Mouse (Mus musculus): ENCODE results near the gene Cdh12.
"Not testable (repeated sequence)": the region's sequence is repeated elsewhere in the genome, so short reads cannot be mapped to it uniquely, and the experiment has no call there.

Gene Cdh12

DNA sequence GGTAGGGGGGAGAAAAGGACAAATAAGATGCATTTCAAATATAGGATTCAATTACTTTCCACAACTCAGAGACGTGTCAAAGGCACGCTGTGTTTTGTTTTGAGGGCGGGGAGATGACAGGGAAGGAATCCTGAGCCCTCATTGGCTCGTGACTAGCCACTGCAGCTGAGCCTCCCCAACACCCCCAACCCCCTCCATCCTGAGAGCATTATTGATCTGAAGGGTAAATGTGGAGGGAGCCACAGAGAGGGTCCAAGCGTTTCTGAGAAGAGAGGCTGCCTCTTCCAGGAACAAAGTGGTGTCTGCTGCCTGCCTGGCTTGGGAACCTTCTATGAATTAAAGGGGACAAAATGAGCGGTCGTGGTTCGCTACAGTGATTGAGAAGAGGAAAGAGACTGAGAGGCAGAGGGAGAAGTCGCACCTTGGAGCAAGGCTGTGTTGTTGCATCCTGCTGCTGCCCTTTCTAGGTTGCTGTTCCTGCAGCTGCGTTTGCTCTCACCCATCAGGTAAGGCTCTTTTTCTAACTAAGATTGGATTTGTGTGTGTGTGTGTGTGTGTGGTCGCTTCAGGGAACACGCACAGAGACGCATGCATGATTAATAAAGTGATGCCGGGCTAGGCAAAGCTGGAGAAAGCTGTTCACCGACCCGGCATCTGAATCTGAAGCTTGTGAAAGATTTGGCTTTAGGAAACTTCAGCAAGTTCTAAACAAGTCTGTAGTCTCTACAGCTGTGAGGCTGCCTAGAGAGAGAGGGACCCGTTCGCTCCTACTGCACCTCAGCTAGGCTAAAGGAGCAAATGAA, at the start of gene Cdh12:
Cdh12 (plus strand) TSS at position 405 of the 803 bp plus-strand sequence.
- DNase-seq: peak; percentile 11

GRCm38 (mm10) chr15:20403596-20403995, 45.5 kb upstream of the Cdh12 start:
- DNase-seq: no peak

GRCm38 (mm10) chr15:20413397-20413796, 35.7 kb upstream of the Cdh12 start:
- DNase-seq: no peak

DNA sequence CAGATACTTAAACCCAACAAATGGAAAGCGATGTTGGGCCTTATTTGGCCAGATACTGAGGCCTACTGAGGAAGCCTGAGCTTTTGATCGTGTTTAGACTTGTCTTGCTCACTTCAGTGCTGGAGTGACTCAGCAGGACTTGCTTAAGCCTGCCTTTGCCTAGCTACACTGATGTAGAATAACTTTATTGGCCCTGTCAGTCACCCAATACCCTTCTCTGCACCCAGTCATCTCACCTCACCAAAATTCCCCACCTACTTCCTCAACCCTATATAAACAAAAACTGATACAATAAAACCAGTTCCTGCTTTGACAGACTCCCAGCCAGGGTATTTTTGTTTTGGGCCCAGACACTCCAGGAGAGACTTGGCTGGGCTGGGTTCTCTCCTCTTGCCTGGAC, 12.7 kb upstream of the Cdh12 start:
- no peak for DNase-seq

DNA sequence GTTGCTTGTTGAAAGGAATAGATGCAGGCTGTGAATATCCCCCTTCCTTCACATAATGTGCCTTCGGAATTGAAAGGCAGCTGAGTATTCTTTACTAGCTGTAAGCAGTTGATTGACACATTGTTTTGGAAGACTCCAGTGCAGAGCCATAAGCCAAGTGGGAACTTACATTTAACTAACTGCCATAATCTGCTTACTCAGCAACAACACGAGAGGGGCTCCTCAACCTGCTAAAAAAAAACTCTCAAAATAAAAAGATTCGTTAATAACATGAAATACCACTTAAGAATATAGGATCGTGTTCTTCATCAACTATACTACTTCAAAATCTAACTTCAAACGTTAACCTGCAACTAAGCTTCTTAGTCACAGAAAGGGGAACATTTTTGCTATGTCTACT, 1.5 kb downstream of the Cdh12 start:
- DNase-seq: no peak

- DNase-seq: no peak
Measured at GRCm38 (mm10) chr15:20458508-20458907, 9.4 kb downstream of the Cdh12 start.

- DNase-seq: no peak
Measured at GRCm38 (mm10) chr15:20462500-20462899, 13.4 kb downstream of the Cdh12 start.

- no peak for DNase-seq
Measured at GRCm38 (mm10) chr15:20463601-20464000, 14.5 kb downstream of the Cdh12 start.

- DNase-seq: no peak
Measured at GRCm38 (mm10) chr15:20550979-20551378, 101.9 kb downstream of the Cdh12 start.

- DNase-seq: no peak
Measured at GRCm38 (mm10) chr15:20571012-20571411, 121.9 kb downstream of the Cdh12 start.

GRCm38 (mm10) chr15:20582567-20583075, 133.6 kb downstream of the Cdh12 start:
- no peak for DNase-seq

DNA sequence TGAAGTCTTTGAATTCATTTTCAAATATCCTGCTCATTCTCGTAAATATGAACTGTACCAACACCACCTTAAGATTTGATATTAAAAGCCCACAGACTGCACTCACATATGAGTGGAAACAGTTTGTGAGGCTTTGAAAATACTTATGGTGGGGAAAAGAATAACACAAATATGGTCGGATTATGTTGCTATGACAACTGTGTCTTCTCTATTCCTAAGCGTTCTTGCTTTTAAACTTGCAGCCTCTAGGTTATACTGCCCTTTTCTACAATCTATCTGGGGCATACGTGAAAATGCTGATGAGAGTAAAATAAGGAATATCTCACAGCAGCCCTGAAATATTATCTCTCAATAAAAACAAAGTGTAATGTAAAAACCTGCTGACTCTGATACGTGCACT, 142.5 kb downstream of the Cdh12 start:
- DNase-seq: no peak

GRCm38 (mm10) chr15:20605751-20606150, 156.7 kb downstream of the Cdh12 start:
- not testable (repeated sequence) for DNase-seq

GRCm38 (mm10) chr15:20634593-20634992, 185.5 kb downstream of the Cdh12 start:
- DNase-seq: no peak

GRCm38 (mm10) chr15:20639155-20639554, 190.1 kb downstream of the Cdh12 start:
- no peak for DNase-seq

- no peak for DNase-seq
Measured at GRCm38 (mm10) chr15:20642905-20643414, 193.9 kb downstream of the Cdh12 start.

- DNase-seq: peak; percentile 32
Measured at GRCm38 (mm10) chr15:20660221-20660620, 211.2 kb downstream of the Cdh12 start.

DNA sequence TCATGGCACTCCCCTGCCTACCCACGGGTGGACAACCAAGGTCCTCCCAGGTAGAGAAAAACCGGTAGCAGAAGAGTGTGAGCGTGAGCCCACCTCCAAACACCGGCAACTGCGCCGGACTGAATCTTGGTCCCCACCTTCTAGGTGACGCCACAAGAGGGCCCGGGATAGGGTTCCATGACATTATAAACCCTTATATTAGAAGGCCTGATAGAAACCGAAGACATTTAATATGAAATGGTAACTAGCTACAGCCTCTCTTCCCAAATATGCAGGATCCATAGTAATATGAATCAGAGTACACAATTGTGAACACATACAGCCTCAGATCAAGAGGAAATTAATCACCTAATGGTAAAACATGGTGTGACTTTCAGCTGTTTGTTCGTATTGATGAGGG, 217.6 kb downstream of the Cdh12 start, which contains the start of gene Acot10:
Acot10 (minus strand) TSS at position 101 of the 400 bp plus-strand sequence.
- no peak for DNase-seq

- DNase-seq: no peak
Measured at GRCm38 (mm10) chr15:20667350-20667749, 218.3 kb downstream of the Cdh12 start.

- no peak for DNase-seq
Measured at GRCm38 (mm10) chr15:20667989-20668388, 218.9 kb downstream of the Cdh12 start.

DNA sequence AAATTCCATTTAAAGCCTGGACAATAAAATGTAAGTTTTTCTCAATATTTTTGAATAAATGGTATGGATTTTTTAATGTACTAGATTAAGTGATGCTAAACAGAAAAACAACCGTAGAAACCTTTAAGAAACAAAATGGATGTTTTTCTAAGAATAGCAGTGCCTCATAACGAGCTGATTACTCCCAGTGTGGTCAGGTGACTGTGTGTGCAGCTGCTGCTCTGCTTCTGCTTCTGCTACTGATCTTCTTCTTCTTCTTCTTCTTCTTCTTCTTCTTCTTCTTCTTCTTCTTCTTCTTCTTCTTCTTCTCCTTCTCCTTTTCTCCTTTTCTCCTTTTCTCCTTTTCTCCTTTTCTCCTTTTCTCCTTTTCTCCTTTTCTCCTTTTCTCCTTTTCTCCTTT, 220.4 kb downstream of the Cdh12 start:
- DNase-seq: not testable (repeated sequence)

DNA sequence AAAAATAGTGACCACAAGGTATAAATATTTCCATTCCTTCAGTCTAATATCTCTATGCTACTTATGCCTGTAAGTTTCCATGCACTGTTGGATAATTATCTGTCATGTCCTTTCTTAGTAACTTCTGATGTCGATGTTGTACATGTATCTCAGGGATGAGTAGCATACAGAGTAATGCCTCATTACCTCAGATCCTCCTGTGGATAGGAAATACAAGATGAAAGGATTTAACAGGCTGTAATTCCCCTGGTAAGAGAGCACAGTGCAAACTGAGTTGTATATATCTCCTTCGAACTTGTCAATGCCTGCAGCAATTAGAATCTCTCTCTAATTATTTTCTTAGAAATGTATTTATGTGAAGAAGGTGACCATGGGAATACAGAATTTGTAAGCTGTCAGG, 233.7 kb downstream of the Cdh12 start:
- no peak for DNase-seq

- DNase-seq: no peak
Measured at GRCm38 (mm10) chr15:20684200-20684599, 235.1 kb downstream of the Cdh12 start.

GRCm38 (mm10) chr15:20696229-20696628, 247.2 kb downstream of the Cdh12 start:
- no peak for DNase-seq

Measured in right cerebral cortex, postnatal 4 days (tissue).